Mouse (Mus musculus) G1E (cell line): ENCODE measurements around the gene Adarb1.

Source experiments
- CTCF ChIP-seq: IDR thresholded peaks from 2 replicates; pipeline ENCODE4 v1.5.1; 2012; ENCODE audit warnings: low read depth, low read length, inconsistent platforms, mixed read lengths
- POLR2AphosphoS5 ChIP-seq: IDR thresholded peaks from 2 replicates; pipeline ENCODE4 v1.6.1; 2012; ENCODE audit warnings: low read depth, low read length, inconsistent platforms; ENCODE audit not compliant: insufficient replicate concordance
- TAL1 ChIP-seq: conservative IDR thresholded peaks from 2 replicates; pipeline ENCODE4 v1.6.1; 2012; ENCODE audit warnings: low read depth, low read length, inconsistent platforms, mixed read lengths

DNA sequence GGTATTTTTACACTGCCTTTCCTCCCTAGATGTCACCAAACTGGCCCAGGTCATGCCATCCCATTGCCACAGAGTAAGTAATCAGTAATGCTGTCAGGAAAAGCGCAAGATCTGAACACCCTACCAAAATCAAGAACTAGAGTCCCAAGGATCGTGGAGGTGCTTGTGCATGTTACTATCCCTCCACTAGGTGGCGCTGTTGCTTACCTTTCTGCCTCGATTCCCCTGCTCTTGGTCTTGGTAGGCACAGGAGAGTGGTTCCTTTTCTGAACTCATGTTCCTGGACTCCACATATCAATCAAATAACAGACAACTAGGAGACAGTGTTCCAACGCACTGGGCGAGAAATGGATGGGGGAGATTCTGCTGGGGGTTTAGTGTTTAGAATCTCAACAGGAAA is 135.2 kb downstream of the Adarb1 start:
- TF ChIP-seq POLR2AphosphoS5 (no peak), CTCF (peak; percentile 96), TAL1 (no peak)
